Mouse (Mus musculus) CH12.LX (cell line): ENCODE results near the gene Tas2r108.

Experiments
- CHD2 ChIP-seq: IDR thresholded peaks from 2 replicates; pipeline ENCODE4 v1.6.1; 2011; ENCODE audit warnings: low read length, improper control_type of control experiment
- CTCF ChIP-seq, 2 experiments: IDR thresholded peaks in 1 of 2; conservative IDR thresholded peaks in 1 of 2; 2 replicates each; pipeline ENCODE4 v1.5.1; 2011 to 2012; ENCODE audit warnings: low read depth in 2 of 2, low read length in 2 of 2, improper control_type of control experiment in 1 of 2, inconsistent platforms in 1 of 2, mild to moderate bottlenecking in 1 of 2, moderate library complexity in 1 of 2
- E2F4 ChIP-seq: IDR thresholded peaks from 2 replicates; pipeline ENCODE4 v1.6.1; 2011; ENCODE audit warnings: low read depth, low read length, improper control_type of control experiment; ENCODE audit not compliant: insufficient replicate concordance
- EP300 ChIP-seq: IDR thresholded peaks from 2 replicates; pipeline ENCODE4 v1.6.1; 2011; ENCODE audit warnings: low read length, improper control_type of control experiment
- HCFC1 ChIP-seq: IDR thresholded peaks from 2 replicates; pipeline ENCODE4 v1.6.1; 2012; ENCODE audit warnings: low read depth, mild to moderate bottlenecking, inconsistent platforms, low read length, improper control_type of control experiment
- MEF2A ChIP-seq: IDR thresholded peaks from 2 replicates; pipeline ENCODE4 v1.6.1; 2014; ENCODE audit warnings: low read depth, mild to moderate bottlenecking, inconsistent platforms, low read length, improper control_type of control experiment, borderline replicate concordance
- MXI1 ChIP-seq: IDR thresholded peaks from 2 replicates; pipeline ENCODE4 v1.6.1; 2011; ENCODE audit warnings: mild to moderate bottlenecking, low read depth, low read length, improper control_type of control experiment
- POLR2A ChIP-seq: IDR thresholded peaks from 2 replicates; pipeline ENCODE4 v1.6.1; 2011; ENCODE audit warnings: low read depth, mild to moderate bottlenecking, improper control_type of control experiment, low read length
- TCF12 ChIP-seq: IDR thresholded peaks from 2 replicates; pipeline ENCODE4 v1.6.1; 2014; ENCODE audit warnings: low read depth, mild to moderate bottlenecking, inconsistent platforms, low read length, improper control_type of control experiment
- USF1 ChIP-seq: IDR thresholded peaks from 2 replicates; pipeline ENCODE4 v1.6.1; 2014; ENCODE audit warnings: low read depth, mild to moderate bottlenecking, inconsistent platforms, low read length, improper control_type of control experiment
- ZKSCAN1 ChIP-seq: IDR thresholded peaks from 2 replicates; pipeline ENCODE4 v1.6.1; 2012; ENCODE audit warnings: low read depth, inconsistent platforms, low read length, improper control_type of control experiment, borderline replicate concordance

DNA sequence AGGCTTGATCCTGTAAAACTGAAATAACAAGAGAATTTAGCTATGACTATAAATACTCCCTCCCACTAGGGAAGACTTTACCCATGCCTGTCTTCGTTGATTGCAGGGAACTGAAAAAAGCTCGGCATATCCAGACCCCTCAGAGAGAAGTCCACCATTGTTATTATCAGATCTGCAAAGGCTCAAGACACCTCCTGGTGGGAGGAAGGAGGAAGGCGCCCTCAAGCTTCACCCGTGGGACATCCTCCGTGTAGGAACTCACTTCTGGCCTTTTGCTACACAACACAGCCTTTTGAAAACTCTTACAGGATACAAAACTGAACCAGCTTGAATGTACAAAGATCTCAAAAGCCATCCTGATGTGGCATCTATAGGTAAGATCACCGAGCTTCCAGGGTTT, 27.6 kb upstream of the Tas2r108 start:
- peak; percentile 22 to 62; a peak in 2 of 4 replicates for TF ChIP-seq CTCF (conservative IDR thresholded peaks at IDR 0.05 in 1 of 2, IDR thresholded peaks at IDR 0.05 in 1 of 2; ENCODE audit: low read depth in 2 of 2, low read length in 2 of 2)
- no peak for TF ChIP-seq MEF2A
- no peak for TF ChIP-seq EP300
- no peak for TF ChIP-seq CHD2
- no peak for TF ChIP-seq TCF12
- no peak for TF ChIP-seq MXI1
- no peak for TF ChIP-seq POLR2A
- no peak for TF ChIP-seq ZKSCAN1
- no peak for TF ChIP-seq E2F4
- no peak for TF ChIP-seq USF1
- TF ChIP-seq HCFC1 = no peak
